Mouse (Mus musculus) layer of hippocampus, adult 2 months (tissue): ENCODE data around the gene Rad23b. TPM values are rescaled to one million over a fixed set of nuclear protein-coding genes. Genes with fewer than 3 reads are reported as not detected.
"Not testable (repeated sequence)": the region's sequence is repeated elsewhere in the genome, so short reads cannot be mapped to it uniquely, and the experiment has no call there.

Source experiments
- DNase-seq, 2 experiments: peaks; one replicate each; pipeline ENCODE4 v3.0.0; 2022; ENCODE audit warnings: low spot score in 2 of 2
- H3K27ac ChIP-seq: fragments of 200-600 bp; 2 replicates; pipeline ENCODE4 v1.8.1; 2022
- H3K4me3 ChIP-seq: fragments of 200-600 bp; 2 replicates; pipeline ENCODE4 v1.8.1; 2022; ENCODE audit warnings: mild to moderate bottlenecking
- CTCF ChIP-seq: fragments of 200-600 bp; conservative IDR thresholded peaks from 2 replicates; pipeline ENCODE4 v1.8.1; 2022; ENCODE audit warnings: antibody characterized with exemption, mild to moderate bottlenecking, moderate library complexity
- total RNA-seq, 2 experiments: library from RNA; stranded (reverse); gene quantifications; 2 replicates each; pipeline ENCODE4 v1.2.3; 2021

The Rad23b gene
- total RNA-seq, 2 experiments from 2014 or later = 173 to 183 TPM

DNA sequence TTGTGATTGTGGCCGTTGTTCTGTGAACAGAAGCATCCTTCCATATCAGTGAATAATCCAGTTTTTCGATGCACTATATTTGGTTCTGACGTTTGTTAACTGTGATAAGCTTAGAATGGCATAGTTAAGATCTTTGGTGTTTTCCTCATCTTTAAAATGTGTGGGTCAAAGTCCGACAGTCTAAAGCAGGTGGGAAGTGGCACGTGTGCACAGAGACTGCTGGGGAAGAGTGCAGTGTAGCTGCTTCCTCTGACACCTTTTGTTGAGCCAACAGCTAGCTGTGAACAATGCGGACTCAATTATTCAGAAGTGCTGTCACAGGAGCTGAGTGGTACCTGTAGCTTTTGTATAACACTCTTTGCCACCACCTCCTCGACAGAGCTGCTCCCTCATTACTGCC is 21.5 kb downstream of the Rad23b start:
- no peak for TF ChIP-seq CTCF

DNA sequence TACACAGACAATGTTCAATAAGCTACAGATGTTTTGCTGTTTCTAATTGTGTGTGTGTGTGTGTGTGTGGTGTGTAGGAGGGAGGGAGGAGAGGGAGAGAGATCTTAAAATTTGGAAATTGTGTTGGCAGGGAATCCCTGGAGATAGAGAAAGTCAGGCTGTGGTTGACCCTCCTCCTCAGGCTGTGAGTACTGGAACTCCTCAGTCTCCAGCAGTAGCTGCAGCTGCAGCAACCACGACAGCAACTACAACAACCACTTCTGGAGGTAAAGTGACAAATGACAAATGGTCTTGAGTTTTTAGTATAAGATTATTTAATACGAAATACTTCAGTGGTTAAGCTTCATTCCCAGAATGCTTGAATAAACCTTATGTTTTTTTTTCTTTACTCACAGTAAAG is 32.5 kb downstream of the Rad23b start:
- H3K27ac ChIP-seq = no peak overlapping the region
- H3K4me3 ChIP-seq = no peak overlapping the region
- TF ChIP-seq CTCF = no peak
- DNase-seq = no peak

More for the DNA sequence above, 21.5 kb downstream of the Rad23b start:
- Histone ChIP-seq H3K27ac (no peak overlapping the region), H3K4me3 (no peak overlapping the region)
- DNase-seq = no peak

DNA sequence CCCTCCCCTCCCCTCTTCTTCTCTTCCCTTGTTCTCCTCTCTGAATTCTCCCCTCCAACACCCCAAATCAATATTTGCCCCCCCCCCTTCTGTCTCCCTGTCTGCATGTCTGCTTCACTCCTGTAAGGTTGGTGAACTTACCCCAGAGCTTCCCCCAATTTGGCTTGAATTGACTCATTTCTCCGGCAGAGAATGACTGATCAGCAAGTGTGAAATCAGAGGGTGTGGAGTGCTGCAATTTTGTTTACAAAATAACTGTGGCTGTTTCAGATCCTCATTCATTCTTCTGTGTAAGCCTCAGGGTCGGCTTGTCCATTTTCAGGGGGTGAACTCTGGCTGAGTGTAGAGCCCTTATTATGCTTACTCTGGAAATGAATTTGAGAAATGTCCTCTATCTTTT is 36.9 kb downstream of the Rad23b start:
- TF ChIP-seq CTCF = no peak
- no peak overlapping the region for H3K4me3 ChIP-seq
- no peak overlapping the region for H3K27ac ChIP-seq
- no peak for DNase-seq

DNA sequence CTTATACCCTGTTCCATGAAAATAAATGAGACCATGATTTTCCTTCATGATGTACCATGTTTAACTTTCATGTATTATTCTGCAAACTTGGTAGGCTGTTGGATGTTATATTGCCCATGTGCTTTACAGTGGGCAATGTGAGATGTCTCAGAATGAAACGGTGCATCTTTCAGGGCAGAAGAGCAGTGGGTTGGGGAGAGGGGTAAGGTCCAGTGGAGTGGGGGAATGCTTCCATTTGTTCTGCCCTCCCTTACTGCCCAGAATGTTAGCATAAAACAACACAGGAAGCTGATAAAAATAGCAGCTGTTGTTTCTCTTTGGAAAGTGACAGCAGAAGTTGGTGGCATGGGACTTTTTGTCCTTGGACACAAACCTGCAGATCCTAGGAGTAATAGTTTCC is 41.6 kb downstream of the Rad23b start:
- no peak for DNase-seq
- no peak for TF ChIP-seq CTCF
- Histone ChIP-seq H3K27ac (no peak overlapping the region), H3K4me3 (no peak overlapping the region)

DNA sequence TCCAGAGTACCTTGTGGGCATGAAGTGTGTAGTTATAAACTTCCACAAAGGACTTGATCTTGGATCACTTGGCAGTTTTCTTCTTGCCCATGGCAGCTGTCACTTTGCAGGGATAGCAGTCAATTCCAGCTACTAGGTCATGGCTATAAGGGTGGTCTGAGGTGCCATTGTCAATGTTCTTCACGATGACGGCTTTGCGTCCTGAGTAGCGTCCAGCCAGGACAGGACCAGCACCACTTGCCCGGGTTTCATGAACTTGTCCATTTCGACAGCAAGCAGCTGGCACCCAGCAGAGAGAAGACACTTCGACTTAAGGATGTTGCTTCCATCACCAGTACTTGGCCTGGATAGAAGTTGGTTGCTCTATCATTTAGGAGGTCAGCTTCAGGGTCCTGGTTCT is 42.6 kb downstream of the Rad23b start:
- H3K4me3 ChIP-seq = no peak overlapping the region
- no peak for DNase-seq
- TF ChIP-seq CTCF = no peak
- H3K27ac ChIP-seq = no peak overlapping the region

DNA sequence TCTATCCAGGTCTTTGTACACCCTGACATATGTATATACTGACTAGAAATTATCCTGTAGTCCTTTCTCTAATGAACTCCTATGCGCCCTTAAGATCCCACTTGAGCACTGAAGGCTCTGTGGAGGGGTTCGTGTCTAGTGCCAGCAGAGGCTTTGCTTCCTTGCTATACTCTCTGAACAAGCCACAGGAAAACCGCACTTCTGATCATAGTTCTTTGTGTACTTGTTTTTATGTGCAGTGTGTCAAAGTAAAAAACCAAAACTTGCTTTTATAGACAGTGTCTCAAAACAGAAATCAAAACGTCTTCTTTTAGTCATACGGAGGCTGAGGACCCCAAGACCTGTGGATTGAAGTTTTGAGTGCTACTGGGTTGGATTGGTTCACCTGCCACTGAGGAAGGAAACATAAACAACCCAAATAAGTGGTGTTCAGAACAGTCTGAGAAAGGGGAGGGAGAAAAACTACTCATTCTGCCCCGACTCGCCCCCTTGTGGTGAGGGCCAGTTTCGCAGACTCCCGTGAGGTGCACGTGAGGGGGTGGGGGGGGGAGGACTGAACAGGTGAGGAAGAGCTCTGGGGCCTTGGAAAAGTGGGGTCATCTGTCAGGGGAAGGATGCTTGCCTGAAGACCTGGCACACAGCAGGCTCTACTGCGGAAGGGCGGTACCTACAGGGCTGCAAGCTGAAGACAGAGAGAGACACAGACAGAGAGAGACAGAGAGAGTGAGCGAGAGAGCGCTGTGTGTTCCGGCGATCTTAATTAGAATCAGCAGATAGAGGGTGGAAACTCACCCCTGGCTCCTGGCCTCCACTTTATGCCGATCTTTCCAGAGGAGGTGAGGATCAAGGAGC is 48.3 kb downstream of the Rad23b start:
- no peak overlapping the region for H3K4me3 ChIP-seq
- no peak overlapping the region for H3K27ac ChIP-seq
- TF ChIP-seq CTCF = peak; percentile 70
- DNase-seq = peak in 1 of 2 experiments; percentile 39

DNA sequence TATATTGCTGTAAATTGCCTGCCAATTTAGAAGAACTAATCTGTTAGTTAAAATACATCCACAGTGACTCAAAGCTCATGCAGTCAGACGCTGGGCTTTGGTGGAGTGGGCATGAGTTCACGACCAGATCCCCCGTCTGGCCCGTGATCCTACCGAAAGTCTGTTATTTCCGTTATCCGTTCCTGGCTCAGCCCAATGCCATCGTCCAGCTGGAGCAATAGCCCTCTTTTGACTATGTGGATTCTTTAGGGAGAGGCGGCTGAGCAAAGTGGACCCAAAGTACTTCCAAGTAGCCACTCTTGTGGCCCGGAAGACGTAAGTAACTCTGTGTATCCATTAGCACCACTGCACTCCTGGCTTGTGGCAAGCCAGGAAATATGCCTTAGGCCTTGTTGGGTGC is 49.1 kb downstream of the Rad23b start:
- no peak for DNase-seq
- no peak overlapping the region for H3K4me3 ChIP-seq
- no peak for TF ChIP-seq CTCF
- no peak overlapping the region for H3K27ac ChIP-seq

DNA sequence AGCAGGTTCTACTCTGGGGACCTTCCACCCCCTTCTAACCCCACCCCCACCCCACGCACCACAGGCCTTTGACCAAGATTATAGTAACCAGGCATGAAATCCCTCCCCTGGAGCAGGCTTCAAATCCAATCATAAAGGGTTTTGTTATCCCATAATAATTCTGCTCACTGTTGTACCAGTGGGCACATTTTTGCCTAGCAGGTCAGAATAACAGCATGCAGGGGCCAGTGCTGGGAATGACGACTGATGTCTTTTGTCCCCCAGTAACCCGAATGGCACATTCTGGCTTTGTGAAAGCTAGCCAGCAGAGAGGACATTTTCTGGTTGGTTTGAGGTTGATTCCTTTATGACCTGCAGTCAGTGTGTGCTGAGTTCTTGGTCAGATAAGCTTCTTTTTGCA is 55.5 kb downstream of the Rad23b start:
- no peak for TF ChIP-seq CTCF
- no peak for DNase-seq
- no peak overlapping the region for H3K27ac ChIP-seq
- H3K4me3 ChIP-seq = no peak overlapping the region

DNA sequence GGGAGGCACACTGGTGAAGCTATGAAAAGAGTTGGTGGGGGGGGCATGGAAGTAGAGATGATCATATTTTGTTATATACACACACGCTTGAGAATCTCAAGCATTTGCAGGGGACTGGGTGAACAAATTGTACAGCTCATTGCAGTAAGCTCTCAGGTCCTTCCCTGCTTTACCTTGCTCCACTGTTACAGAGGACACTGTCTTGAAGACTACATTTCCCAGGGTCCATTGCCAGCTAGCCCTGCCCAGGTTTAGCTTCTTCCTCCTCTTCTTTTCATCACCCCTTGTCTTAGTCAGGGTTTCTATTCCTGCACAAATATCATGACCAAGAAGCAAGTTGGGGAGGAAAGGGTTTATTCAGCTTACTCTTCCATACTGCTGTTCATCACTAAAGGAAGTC is 56.7 kb downstream of the Rad23b start:
- no peak overlapping the region for H3K27ac ChIP-seq
- no peak for DNase-seq
- TF ChIP-seq CTCF = no peak
- H3K4me3 ChIP-seq = no peak overlapping the region

DNA sequence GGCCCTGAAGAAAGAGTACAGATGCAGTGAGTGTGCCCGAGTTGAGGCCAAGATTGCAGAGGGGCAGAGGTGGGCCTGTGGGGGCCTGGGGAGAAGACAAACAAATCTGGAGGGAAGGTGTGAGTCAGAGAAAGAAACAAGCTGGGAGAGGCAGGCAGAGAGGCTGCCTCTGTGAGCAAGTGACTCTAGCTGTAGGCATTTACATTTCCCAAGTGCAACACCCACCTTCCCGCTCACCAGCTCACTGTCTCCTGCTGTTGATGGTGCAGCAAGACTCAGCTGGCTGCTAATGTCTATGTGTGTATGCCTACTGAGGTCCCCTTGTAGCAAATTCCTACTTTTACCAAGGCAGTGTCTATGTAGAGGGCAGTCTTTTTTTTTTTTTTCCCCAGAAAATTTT is 58.2 kb downstream of the Rad23b start:
- H3K27ac ChIP-seq = no peak overlapping the region
- no peak for TF ChIP-seq CTCF
- peak in 1 of 2 experiments; percentile 42 for DNase-seq
- no peak overlapping the region for H3K4me3 ChIP-seq

DNA sequence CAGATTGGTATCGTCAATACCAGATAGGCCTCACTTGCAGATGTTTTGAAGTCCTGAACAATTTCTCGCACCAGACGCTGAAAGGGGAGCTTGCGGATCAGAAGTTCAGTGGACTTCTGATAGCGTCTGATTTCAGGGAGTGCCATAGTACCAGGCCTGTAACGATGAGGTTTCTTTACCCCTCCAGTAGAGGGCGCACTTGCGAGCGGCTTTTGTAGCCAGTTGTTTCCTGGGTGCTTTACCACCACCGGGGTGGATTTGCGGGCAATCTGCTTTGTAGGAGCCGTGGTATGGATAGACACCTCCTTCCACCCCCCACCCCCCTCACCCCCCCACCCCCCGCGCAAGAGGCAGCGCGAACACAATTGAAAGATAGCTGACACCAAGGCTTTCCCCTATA is 59.2 kb downstream of the Rad23b start:
- no peak for DNase-seq
- Histone ChIP-seq H3K27ac (no peak overlapping the region), H3K4me3 (no peak overlapping the region)
- TF ChIP-seq CTCF = peak; percentile 34

DNA sequence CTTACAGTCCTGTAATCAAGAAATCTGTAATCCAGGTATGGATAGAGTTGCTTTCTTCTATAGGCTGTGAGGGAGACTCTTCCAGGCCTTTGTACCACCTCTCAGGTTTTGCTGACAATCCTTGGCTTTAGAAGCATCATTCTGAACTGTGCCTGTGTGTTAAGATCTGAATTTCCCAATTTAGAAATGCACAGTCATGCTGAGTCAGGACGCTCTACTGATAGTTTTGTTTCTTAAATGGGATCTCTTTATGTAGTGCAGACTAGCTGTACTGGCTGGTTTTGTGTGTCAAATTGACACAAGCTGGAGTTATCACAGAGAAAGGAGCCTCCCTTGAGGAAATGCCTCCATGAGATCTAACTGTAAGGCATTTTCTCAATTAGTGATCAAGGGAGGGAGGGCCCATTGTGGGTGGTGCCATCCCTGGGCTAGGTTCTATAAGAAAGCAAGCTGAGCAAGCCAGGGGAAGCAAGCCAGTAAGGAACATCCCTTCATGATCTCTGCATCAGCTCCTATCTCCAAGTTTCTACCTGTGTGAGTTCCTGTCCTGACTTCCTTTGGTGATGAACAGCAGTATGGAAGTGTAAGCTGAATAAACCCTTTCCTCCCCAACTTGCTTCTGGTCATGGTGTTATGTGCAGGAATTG is 59.9 kb downstream of the Rad23b start:
- H3K4me3 ChIP-seq, H3K27ac ChIP-seq, DNase-seq: not testable (repeated sequence)

DNA sequence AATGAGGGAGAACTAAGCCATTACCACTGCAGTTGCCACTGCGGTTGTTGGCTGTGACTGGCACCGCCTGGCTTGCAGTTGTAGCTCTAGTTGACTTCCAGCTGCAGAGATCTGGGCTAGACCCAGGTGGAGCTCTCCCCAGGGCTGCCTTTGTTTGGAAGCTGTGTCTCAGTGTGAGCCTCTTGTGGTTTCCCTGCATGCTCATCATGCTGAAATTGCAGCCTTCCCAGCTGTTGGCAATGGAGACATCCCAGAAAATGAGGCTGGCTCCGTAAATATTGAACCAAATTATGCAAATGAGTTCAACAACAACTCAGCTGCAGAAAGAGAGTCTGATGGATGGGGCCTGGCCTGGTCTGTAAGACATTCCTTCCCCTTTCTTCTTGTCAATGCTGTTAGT is 66.0 kb downstream of the Rad23b start:
- Histone ChIP-seq H3K4me3 (no peak overlapping the region), H3K27ac (no peak overlapping the region)
- peak in 1 of 2 experiments; percentile 39 for DNase-seq
- TF ChIP-seq CTCF = no peak

DNA sequence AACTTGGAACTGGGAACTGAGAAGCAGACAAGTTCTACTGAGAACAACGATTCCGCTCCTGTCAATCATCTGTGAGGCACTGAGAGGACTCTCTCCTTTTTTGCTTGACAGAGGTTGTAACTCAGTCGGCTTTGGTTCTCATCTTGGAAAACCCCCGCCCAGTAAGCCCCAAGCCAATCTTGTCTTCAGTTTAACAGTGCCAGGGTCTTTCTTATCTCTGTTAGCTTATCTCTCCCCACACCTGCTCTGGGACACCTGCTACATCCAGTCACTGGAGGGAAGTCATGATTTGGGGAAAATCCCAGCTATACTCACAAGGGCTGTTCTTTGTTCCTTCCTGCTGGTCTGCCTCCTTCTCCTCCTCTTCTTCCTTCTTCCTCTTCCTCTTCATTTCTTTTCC is 76.4 kb downstream of the Rad23b start:
- no peak for TF ChIP-seq CTCF
- Histone ChIP-seq H3K4me3 (no peak overlapping the region), H3K27ac (no peak overlapping the region)
- no peak for DNase-seq

Other genes starting within 250 kb of the Rad23b start
- 1 to 10 TPM; 5.8 to 5.9 TPM for gene Klf4, start 182.4 kb downstream of the Rad23b start, total RNA-seq